Mouse (Mus musculus) embryonic facial prominence, embryonic 11.5 days (tissue): ENCODE data around the gene Drc3. TPM values are rescaled to one million over a fixed set of nuclear protein-coding genes. Genes with fewer than 3 reads are reported as not detected.

Experiments
- ATAC-seq: fragments of 200-750 bp; cut with Nextera tagmentation; replicated peaks from 2 replicates; pipeline ENCODE4 v1.8.0; 2017; ENCODE audit warnings: low read depth; ENCODE audit not compliant: insufficient number of reproducible peaks, low FRiP score, low TSS enrichment
- DNase-seq: peaks from one replicate; pipeline ENCODE4 v3.0.0-alpha.2; 2015; ENCODE audit warnings: low spot score
- H3K27ac ChIP-seq: fragments of 300-500 bp; sonication (generic); replicated peaks from 2 replicates; pipeline ENCODE4 v1.5.1; 2014; ENCODE audit warnings: mild to moderate bottlenecking, low read depth, low read length, control low read depth
- H3K27me3 ChIP-seq: fragments of 300-500 bp; sonication (generic); 2 replicates; pipeline ENCODE4 v1.6.1; 2014; ENCODE audit warnings: mild to moderate bottlenecking, low read length, moderate library complexity, mixed read lengths; ENCODE audit not compliant: control insufficient read depth, insufficient read depth
- H3K36me3 ChIP-seq: fragments of 300-500 bp; sonication (generic); replicated peaks from 2 replicates; pipeline ENCODE4 v1.6.1; 2014; ENCODE audit warnings: low read depth, mild to moderate bottlenecking, low read length, moderate library complexity, mixed read lengths; ENCODE audit not compliant: control insufficient read depth, insufficient read depth
- H3K4me1 ChIP-seq: fragments of 300-500 bp; sonication (generic); 2 replicates; pipeline ENCODE4 v1.6.1; 2014; ENCODE audit warnings: low read length, mixed read lengths; ENCODE audit not compliant: control insufficient read depth, insufficient read depth
- H3K4me2 ChIP-seq: fragments of 300-500 bp; sonication (generic); 2 replicates; pipeline ENCODE4 v1.6.1; 2014; ENCODE audit warnings: low read depth, mild to moderate bottlenecking, control low read depth, low read length, moderate library complexity
- H3K4me3 ChIP-seq: fragments of 300-500 bp; sonication (generic); 2 replicates; pipeline ENCODE4 v1.5.1; 2014; ENCODE audit warnings: low read depth, low read length, control low read depth
- H3K9ac ChIP-seq: fragments of 300-500 bp; sonication (generic); replicated peaks from 2 replicates; pipeline ENCODE4 v1.6.1; 2014; ENCODE audit warnings: mild to moderate bottlenecking, control low read depth, low read length
- H3K9me3 ChIP-seq: fragments of 300-500 bp; sonication (generic); replicated peaks from 2 replicates; pipeline ENCODE4 v1.6.1; 2016; ENCODE audit warnings: mild to moderate bottlenecking, low read length, inconsistent platforms, mixed read lengths; ENCODE audit not compliant: control insufficient read depth
- WGBS: fragments of 180-500 bp; shearing (Covaris S2); extraction: QIAGEN DNeasy Blood & Tissue Kit; methylation state at CpG from one replicate; pipeline ENCODE4 v1.1.7; 2014; 5-methylcytosine and 5-hydroxymethylcytosine counted together
- polyA plus RNA-seq: library from polyadenylated mRNA; unstranded; fragments of >200 nt; fragmentation: Nextera tagmentation; extraction: Ambion mirVana; gene quantifications from 2 replicates; pipeline ENCODE4 v1.2.1, GENCODE M21; 2014

Drc3 gene
- 1.3 and 2.2 TPM in 2 replicates for polyA plus RNA-seq

DNA sequence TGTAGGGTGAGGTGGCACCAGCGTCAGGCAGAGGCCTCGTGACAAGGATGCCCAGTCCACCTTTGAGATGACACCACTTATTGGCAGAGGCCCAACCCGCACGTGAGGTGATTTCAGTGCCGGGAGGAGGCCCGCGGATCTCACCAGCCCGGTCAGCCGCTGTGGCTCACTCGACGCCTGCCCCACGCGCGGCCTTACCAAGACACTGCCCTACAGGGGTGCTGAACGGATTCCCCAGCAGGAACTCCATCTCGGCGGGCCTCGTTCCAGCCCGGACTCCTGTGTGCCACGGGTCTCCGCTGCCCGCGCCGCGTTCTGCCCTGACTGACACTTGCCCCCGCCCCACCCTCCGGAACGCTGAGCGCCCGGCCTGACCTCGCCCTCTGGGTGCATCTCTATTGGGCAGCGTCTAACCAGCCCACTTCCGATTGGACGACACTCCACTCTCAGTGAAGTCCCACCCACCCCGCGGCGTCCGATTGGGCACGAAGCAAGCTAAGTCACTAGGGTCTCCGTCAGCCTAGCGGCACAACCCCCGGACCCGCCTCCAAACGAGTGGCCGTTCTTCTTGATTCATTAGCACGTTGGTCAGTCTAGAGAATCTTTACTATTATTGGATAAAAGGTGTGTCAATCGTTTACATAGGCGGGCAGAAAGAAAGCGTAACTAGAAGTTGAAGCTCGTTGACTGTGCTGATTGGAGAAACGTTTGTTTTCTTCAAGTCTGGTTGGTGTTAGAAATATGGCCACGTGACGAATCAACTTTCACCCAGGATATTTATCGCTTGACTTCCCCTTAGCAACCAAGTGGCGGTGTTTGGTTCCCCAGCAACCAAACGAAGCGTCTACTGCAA is at the start of gene Drc3, which contains the start of gene Tom1l2:
TSS of gene Drc3 (plus strand) at position 771 of the 853 bp plus-strand sequence.
TSS of gene Tom1l2 (minus strand) at position 347 of the 853 bp plus-strand sequence.
- peak; percentile 100 for ATAC-seq
- no peak within 1 kb of the TSS for H3K27ac ChIP-seq
- DNase-seq, result peak; percentile 100
- no peaks in the 10 kb centered on the region for H3K36me3 ChIP-seq
- peak within 1 kb of the TSS; percentile 67 for H3K9ac ChIP-seq
- H3K27me3 ChIP-seq, result no peaks in the 10 kb centered on the region
- H3K4me3 ChIP-seq, result peak within 1 kb of the TSS; percentile 75
- peak within 1 kb of the TSS; percentile 85 for H3K4me2 ChIP-seq
- no peaks in the 10 kb centered on the region for H3K9me3 ChIP-seq
- under 1% methylated on average over 57 of the region's 57 CpGs for WGBS
- H3K4me1 ChIP-seq, result no peaks in the 10 kb centered on the region

DNA sequence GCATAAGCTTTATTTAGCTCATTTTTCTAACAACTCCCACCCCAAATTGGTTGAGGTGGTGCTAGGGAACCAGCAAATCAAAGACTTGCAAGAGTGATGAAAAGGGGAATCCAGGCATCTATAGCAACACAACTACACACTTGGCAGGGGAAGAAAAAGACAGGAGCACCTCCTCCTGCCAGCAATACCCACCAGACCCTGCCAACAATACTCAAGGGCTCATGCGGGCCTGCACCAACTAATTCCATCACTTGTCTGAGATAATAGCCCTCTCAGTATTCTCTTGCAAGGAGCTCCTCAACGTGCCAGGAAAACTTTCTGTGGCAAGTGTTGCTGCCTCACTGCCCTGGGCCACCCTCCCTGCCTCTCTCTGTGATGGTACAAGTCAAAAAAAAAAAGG is 49.6 kb upstream of the Drc3 start:
- Histone ChIP-seq H3K4me1 (peaks cover 8% of the 10 kb centered on the region), H3K4me2 (no peak overlapping the region), H3K4me3 (no peak overlapping the region), H3K27ac (no peak overlapping the region), H3K27me3 (no peaks in the 10 kb centered on the region), H3K9me3 (no peaks in the 10 kb centered on the region), H3K9ac (no peak overlapping the region), H3K36me3 (no peaks in the 10 kb centered on the region)
- WGBS, result 64% methylated on average over 2 of the region's 2 CpGs
- ATAC-seq (no peak), DNase-seq (no peak)

GRCm38 (mm10) chr11:60305611-60306010 is 47.5 kb upstream of the Drc3 start:
- Histone ChIP-seq H3K27me3 (no peaks in the 10 kb centered on the region), H3K36me3 (no peaks in the 10 kb centered on the region), H3K4me3 (no peak overlapping the region), H3K27ac (no peak overlapping the region), H3K9me3 (no peaks in the 10 kb centered on the region), H3K9ac (no peak overlapping the region), H3K4me2 (no peak overlapping the region), H3K4me1 (peaks cover 9% of the 10 kb centered on the region)
- DNase-seq, result no peak
- no peak for ATAC-seq
- WGBS, result 57% methylated on average over 4 of the region's 4 CpGs

DNA sequence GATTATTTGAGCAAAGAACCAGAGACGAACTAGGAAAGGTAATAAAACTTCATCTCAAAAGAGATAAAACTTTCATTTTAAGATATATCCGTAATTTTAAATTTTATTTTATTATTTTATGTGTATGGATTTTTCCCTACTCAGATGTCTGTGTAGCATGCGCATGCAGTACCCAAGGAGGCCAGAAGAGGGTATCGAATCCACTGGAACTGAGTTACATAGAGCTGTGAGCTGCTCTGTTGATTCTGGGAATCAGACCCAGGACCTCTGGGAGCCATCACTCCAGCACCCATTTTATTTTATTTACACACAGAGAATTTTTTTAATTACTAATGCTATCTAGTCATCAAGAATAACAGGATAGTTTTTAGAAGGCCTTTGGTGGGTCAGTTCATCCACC is 46.3 kb upstream of the Drc3 start:
- DNase-seq (peak; percentile 66), ATAC-seq (no peak)
- H3K36me3 ChIP-seq, result no peaks in the 10 kb centered on the region
- peaks cover 9% of the 10 kb centered on the region for H3K4me1 ChIP-seq
- H3K4me3 ChIP-seq, result no peak overlapping the region
- H3K9ac ChIP-seq, result no peak overlapping the region
- no peaks in the 10 kb centered on the region for H3K27me3 ChIP-seq
- H3K27ac ChIP-seq, result no peak overlapping the region
- no peaks in the 10 kb centered on the region for H3K9me3 ChIP-seq
- 60% methylated on average over 4 of the region's 4 CpGs for WGBS
- no peak overlapping the region for H3K4me2 ChIP-seq

DNA sequence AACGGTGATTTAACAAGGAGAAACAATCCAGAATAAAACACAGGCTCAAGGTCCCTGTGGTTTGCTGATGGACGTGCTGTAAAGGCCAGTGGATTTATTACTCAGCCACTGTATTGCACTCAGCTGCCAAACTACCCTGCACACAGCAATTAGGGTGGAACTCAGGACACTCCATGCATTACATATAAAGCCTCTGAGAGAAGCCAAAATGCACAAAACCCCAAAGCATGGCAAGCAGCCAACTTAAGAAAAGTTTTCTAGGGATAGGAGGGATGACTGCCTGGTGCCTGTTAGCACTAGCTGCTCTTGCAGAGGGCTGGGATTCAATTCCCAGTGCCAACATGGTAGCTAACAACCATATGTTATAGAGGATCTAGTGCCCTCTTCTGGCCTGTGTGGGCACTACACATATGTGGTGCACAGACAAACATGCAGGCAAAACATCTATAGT is 45.7 kb upstream of the Drc3 start:
- ATAC-seq (no peak), DNase-seq (no peak)
- H3K36me3 ChIP-seq, result no peaks in the 10 kb centered on the region
- no peak overlapping the region for H3K4me2 ChIP-seq
- H3K4me3 ChIP-seq, result no peak overlapping the region
- 93% methylated on average over 2 of the region's 2 CpGs for WGBS
- no peak overlapping the region for H3K27ac ChIP-seq
- no peaks in the 10 kb centered on the region for H3K27me3 ChIP-seq
- no peak overlapping the region for H3K9ac ChIP-seq
- H3K4me1 ChIP-seq, result peaks cover 4% of the 10 kb centered on the region
- no peaks in the 10 kb centered on the region for H3K9me3 ChIP-seq

- no peaks in the 10 kb centered on the region for H3K36me3 ChIP-seq
- peaks cover 4% of the 10 kb centered on the region for H3K4me1 ChIP-seq
- H3K4me3 ChIP-seq, result no peak overlapping the region
- ATAC-seq (no peak), DNase-seq (no peak)
- no peaks in the 10 kb centered on the region for H3K9me3 ChIP-seq
- H3K27me3 ChIP-seq, result no peaks in the 10 kb centered on the region
- no peak overlapping the region for H3K27ac ChIP-seq
- no peak overlapping the region for H3K4me2 ChIP-seq
- WGBS, result 81% methylated on average over 2 of the region's 2 CpGs
- no peak overlapping the region for H3K9ac ChIP-seq
Observed at GRCm38 (mm10) chr11:60308061-60308460, 45.1 kb upstream of the Drc3 start.

- WGBS, result 78% methylated on average over 12 of the region's 12 CpGs
Observed at GRCm38 (mm10) chr11:60308506-60309116, 44.5 kb upstream of the Drc3 start.

GRCm38 (mm10) chr11:60309875-60310274 is 43.3 kb upstream of the Drc3 start:
- ATAC-seq, result no peak
- DNase-seq, result no peak
- Histone ChIP-seq H3K27me3 (no peaks in the 10 kb centered on the region), H3K4me2 (no peak overlapping the region), H3K4me3 (no peak overlapping the region), H3K4me1 (peaks cover 4% of the 10 kb centered on the region), H3K36me3 (no peaks in the 10 kb centered on the region), H3K9ac (no peak overlapping the region), H3K9me3 (no peaks in the 10 kb centered on the region), H3K27ac (no peak overlapping the region)

More at GRCm38 (mm10) chr11:60308506-60309116, 44.5 kb upstream of the Drc3 start:
- no peak overlapping the region for H3K4me2 ChIP-seq
- H3K27me3 ChIP-seq, result no peaks in the 10 kb centered on the region
- ATAC-seq (no peak), DNase-seq (no peak)
- H3K9ac ChIP-seq, result no peak overlapping the region
- H3K27ac ChIP-seq, result no peak overlapping the region
- H3K4me1 ChIP-seq, result peaks cover 4% of the 10 kb centered on the region
- H3K36me3 ChIP-seq, result no peaks in the 10 kb centered on the region
- no peak overlapping the region for H3K4me3 ChIP-seq
- no peaks in the 10 kb centered on the region for H3K9me3 ChIP-seq
